Mouse (Mus musculus) hindlimb bud, embryonic 11.5 days (tissue): ENCODE data around the gene Cplx3.
A peak's percentile ranks its signal among the peaks of the same experiment; 100 is the strongest.

Experiments
- DNase-seq: peaks from one replicate; pipeline ENCODE4 v3.0.0-alpha.2; 2012; ENCODE audit warnings: low read depth, low spot score; ENCODE audit errors: extremely low spot score

Gene Cplx3

DNA sequence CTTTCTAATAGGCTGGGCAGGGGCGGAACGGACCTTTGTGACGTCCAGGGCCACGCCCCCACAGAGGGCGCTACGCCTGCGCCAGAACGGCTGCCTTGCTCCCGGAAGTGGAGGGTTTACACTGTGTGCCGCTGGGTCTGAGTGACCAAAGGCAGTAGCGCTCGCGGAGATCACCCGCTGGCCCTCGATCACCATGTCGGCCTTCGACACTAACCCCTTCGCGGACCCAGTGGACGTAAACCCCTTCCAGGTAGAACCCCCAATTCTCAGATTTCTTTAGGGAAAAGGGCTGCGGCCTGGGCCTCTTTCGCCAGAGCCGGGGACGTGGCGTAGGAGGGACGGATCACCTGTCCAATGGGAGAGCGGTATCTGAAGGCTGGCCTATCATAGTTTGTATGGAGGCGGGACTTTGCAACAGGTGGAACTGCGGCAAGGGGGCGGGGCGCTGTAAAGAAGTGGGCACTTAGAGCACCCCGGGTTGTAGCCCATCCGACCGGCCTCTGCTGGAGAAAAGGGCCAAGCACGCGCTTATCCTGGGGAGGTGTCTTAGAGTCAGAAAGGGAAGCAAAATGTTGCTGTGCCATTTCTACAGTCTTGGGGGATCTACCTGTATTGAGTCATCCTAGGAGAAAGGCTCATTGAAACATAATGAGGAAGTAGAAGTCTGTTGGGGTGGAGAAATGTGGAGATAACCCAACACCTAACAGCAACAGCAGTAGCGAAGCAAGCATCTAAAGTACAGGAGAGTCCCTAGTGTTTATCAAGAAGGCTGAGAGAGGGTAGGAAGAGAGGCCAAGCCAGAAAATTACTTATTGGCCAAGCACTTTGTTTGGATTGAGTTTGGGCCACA lies 45.0 kb downstream of the Cplx3 start, which contains the start of gene Scamp2:
Scamp2 (plus strand) TSS at position 83 of the 850 bp plus-strand sequence.
- DNase-seq, result peak; percentile 90

DNA sequence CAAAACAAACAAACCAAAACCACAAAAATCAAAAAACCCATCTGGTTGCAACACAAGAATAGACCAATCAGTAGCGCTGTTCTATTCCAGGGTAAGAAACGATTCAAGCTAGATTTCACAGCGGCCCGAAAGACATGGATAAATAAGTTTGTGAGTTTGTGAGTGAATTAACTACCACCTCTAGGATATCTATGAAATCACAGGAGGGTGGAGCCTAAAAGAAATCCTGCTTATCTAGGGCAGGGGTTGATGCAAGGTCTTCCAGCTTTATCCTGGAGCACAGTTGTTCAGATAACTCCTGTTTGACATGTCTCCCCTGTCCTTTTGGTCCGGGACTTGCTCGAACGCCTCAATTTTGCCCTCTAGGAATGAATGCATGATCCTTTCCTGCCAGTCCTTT lies 45.8 kb downstream of the Cplx3 start:
- no peak for DNase-seq

DNA sequence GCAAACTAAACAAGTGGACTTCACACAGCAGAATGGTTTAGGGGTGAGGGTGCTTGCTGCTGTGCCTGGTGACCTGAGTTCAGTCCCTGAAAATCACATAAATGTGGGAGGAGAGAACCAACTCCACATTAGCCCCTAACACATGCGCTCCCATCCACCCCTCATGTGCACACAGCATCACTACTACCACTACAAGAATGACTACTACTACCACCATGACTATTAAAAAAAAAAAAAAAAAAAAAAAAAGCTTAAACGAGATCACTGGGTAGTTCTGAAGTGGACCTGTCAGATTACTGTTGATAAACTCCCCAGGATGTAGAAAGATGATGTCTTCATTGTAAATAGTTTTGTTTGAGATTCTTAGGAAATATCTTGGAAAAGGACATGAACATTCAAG lies 46.5 kb downstream of the Cplx3 start:
- DNase-seq, result no peak

DNA sequence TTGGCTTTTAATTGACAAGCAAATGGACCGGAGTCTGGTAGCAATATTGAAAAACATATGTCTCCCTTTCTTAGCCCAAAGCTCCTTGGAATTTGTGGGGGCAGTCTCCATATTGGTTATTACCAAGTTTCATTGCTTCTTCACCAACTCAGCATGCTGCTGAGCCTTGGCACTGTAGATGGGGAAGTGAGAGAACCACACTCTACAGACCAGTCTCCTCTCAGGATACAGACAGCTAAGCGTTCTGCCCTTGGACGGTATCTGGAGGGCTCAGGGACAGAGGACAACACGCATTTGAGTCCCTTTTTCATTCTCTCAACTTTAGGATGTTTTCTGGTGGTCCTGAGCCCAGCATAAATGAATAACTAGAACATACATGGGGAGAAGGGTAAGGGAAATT lies 47.5 kb downstream of the Cplx3 start:
- no peak for DNase-seq

DNA sequence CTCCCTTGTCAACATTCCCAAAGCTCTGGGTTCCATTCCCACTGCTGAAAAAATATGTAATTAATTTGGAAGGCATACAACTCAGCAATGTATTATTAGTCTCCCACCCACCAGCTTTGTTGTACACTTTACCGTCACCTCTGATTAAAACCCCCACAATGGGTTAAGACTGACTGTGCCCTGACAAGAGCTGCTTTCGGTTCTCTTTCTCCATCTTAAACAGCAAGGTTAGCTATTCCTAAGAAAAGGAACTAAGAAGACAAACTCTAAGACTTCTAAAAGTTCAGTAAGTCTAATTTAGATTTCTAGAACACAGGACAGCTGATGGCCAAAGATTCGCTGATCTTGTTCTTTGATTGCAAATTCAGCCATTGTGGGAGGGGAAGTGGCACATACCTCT lies 48.9 kb downstream of the Cplx3 start:
- no peak for DNase-seq

DNA sequence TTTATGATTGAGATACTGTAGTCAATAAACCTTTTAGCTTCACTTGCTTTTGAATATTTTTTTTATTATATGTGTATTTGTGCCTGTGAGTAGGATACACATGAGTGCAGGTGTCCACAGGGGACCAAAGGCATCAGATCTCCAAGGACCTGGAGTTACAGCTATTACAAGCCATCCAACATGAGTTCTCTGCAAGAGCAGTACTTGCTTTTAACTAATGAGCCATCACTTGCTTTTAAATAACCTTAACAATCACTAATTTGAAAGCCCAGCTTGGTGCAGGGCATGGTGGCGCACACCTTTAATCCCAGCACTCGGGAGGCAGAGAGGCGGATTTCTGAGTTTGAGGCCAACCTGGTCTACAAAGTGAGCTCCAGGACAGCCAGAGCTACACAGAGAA lies 51.3 kb downstream of the Cplx3 start:
- no peak for DNase-seq

DNA sequence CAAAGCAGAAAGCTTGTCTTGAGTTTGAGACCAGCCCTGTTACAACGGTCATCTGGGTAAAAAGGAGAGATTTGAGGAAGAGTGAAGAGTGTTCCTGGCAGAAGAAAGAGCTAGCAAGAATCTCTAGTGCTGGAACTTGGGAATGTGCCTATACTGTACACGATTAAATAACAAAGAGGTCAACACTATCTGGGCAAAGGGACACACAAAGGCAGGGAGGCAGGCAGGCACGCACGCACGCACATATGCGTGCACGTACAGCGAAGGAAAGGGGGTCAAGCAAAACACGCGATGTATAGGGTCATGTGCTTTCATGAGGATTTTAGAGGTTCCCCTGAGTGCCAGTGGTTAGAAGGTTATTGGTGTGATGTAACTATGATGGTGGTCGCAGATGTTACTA lies 53.0 kb downstream of the Cplx3 start:
- no peak for DNase-seq

DNA sequence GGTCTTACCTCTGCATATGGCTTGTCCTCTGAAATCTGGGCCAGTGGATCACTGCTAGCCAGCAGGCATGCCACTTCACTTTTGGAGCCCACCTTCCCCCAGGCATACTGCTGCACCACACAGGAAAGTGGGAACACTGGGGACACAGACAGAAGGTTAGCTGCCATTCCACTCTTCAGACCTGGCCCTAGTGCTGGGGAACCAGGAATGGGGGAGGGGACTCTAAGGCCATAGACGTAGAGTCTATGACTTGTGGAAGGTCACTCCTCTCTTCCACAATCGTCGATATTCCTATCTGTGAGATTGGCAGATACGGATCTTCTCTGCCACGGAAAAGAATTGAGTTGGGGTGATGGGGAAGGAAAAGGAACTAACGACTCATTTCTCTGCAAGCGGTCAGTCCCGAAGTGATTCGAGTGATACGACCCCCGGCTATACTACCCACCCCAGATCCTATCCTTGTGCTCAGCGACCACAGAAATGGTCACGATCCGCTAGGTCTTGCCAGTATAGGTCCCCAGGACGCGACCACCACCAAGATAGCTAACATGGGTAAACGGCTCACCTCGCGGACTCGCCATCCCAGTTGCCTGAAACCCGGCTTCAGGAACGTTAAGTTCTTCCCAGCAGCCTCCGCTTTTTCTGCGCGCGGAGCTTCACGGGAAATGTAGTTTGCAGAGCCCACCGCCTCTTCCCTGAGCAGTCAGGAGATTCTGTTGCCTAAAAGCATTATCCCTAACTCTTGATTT lies 53.8 kb downstream of the Cplx3 start, which contains the start of gene Mpi:
Mpi (minus strand) TSS at position 625 of the 749 bp plus-strand sequence.
- DNase-seq, result no peak

DNA sequence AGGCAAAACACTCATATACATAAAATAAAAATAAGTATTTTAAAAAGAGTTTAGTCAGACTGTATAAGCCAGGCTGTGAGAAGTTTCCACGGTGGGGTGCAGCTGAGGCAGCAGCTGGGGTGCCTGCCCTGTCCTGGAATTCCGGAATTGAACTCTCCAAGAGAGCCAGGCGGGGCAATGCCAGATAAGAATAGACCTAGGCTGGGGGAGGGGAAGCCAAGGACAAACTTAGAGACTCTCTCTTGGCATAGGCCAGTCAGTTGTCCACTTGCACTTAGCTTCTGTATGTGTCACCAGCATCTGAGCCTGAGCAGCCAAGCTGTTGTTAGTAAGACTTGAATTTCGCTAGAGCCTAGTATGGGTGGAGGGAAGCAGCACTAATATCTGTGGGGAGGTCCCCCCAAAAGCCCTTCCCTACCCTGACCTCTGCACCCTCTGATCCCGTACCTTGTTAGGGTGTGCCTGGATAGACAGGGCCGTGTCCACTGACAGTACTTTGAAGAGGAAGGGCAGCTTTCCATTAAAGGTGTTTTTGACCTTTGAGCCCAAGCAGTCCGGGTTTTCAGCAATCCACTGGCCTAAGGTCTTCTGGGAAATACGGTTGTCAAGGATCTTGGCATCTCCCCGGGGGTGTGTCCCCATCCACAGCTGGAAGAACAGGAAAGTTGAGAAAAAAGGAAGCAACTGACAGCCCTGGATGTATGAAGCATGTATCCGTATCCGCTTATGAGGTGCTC lies 55.8 kb downstream of the Cplx3 start:
- no peak for DNase-seq
